Mouse (Mus musculus): ENCODE measurements around the gene Gm4177.
"Not testable (repeated sequence)": the region's sequence is repeated elsewhere in the genome, so short reads cannot be mapped to it uniquely, and the experiment has no call there.

Gm4177 gene

DNA sequence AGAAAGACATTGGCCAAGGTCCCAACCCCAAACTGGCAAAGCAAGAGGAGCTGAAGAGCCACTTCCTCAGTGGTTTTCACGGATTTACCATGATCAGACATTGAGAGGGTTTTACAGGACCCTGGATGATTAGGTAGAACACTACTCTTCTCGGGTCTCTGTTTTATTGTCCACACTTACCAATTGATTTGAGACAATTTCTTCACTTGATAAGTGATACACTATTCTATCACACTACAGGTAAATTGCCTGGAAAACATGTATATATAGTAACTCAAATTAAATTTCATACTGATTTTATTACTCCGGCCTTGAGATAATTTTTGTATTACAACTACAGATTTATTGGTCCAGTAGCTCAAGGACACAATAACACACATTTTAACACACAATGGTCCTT, at the start of gene Gm4177:
Gene Gm4177, minus strand, starts transcription at position 101 of the 400 bp plus-strand sequence.
- DNase-seq = not testable (repeated sequence)

DNA sequence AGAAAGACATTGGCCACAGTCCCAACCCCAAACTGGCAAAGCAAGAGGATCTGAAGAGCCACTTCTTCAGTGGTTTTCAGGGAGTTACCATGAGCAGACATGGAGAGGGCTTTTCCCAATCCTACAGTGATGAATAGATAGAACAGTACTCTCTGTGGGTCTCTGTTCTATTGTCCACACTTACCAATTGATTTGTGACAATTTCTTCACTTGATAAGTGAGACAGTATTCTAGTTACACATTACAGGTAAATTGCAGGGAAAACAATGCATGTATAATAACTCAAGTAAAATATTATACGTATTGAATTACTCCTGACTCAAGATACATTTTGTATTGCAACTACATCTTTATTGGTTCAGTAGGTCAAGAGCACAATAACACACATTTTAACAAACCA, 47.6 kb upstream of the Gm4177 start, which contains the start of gene Gm5725:
Gene Gm5725, minus strand, starts transcription at position 101 of the 400 bp plus-strand sequence.
- DNase-seq = not testable (repeated sequence)

DNA sequence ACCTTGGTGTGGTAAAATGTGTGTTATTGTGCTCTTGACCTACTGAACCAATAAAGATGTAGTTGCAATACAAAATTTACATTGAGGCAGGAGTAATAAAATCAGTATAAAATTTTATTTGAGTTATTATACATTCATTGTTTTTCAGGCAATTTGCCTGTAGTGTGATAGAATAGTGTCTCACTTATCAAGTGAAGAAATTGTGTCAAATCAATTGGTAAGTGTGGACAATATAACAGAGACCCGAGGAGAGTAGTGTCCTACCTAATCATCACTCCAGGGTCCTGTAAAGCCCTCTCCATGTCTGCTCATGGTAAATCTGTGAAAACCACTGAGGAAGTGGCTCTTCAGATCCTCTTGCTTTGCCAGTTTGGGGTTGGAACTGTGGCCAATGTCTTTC, 35.5 kb upstream of the Gm4177 start, which contains the start of gene Vmn1r135:
Gene Vmn1r135, plus strand, starts transcription at position 301 of the 400 bp plus-strand sequence.
- DNase-seq = not testable (repeated sequence)

DNA sequence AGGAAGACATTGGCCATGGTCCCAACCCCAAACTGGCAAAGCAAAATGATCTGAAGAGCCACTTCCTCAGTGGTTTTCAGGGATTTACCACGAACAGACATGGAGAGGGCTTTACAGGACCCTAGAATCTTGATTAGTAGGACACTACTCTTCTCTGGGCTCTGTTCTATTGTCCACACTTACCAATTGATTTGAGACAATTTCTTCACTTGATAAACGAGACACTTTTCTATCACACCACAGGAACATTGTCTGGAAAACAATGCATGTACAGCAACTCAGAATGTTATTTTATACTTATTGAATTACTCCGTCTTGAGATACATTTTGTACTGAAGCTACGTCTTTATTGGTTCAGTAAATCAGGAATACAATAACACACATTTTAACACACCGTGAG, 35.2 kb downstream of the Gm4177 start, which contains the start of gene Gm4175:
Gene Gm4175, minus strand, starts transcription at position 101 of the 400 bp plus-strand sequence.
- not testable (repeated sequence) for DNase-seq

Measured in right cerebral cortex, postnatal 14 days (tissue).